Mouse (Mus musculus) left cerebral cortex, adult 2 months (tissue): ENCODE measurements around the gene Ccdc92b. TPM values are rescaled to one million over a fixed set of nuclear protein-coding genes. Genes with fewer than 3 reads are reported as not detected.

ENCODE experiments used
- DNase-seq, 2 experiments: peaks; one replicate each; pipeline ENCODE4 v3.0.0; 2021 to 2022; ENCODE audit warnings: low spot score in 2 of 2, mixed read lengths in 1 of 2; ENCODE audit errors: extremely low spot score in 1 of 2
- H3K27ac ChIP-seq: fragments of 200-600 bp; 2 replicates; pipeline ENCODE4 v1.8.1; 2022
- H3K4me3 ChIP-seq: fragments of 200-600 bp; 2 replicates; pipeline ENCODE4 v1.8.1; 2022
- CTCF ChIP-seq: fragments of 200-600 bp; IDR thresholded peaks from 2 replicates; pipeline ENCODE4 v1.8.1; 2022; ENCODE audit warnings: antibody characterized with exemption, mild to moderate bottlenecking, moderate library complexity
- intact Hi-C: fragments of 180-260 bp; cut with DNase I; formaldehyde crosslinking; loops from one replicate; pipeline ENCODE4 v1.15.1; 2025
- total RNA-seq, 2 experiments: library from RNA; stranded (reverse); gene quantifications; 2 replicates each; pipeline ENCODE4 v1.2.3; 2021

The Ccdc92b gene
- total RNA-seq, 2 experiments from 2014 or later = 29.8 to 31.7 TPM

GRCm38 (mm10) chr11:74619956-74620300 lies 523 bp downstream of the Ccdc92b start:
- no peak for DNase-seq
- TF ChIP-seq CTCF = no peak
- H3K27ac ChIP-seq = peak overlapping the region; percentile 93
- intact Hi-C loops = loop anchor here (5.0 kb wide), 1 partner anchor 63 kb away; no protein-coding TSS in a partner anchor
- H3K4me3 ChIP-seq = peak overlapping the region; percentile 72

GRCm38 (mm10) chr11:74621974-74622669 lies 2.7 kb downstream of the Ccdc92b start:
- Histone ChIP-seq H3K27ac (no peak overlapping the region), H3K4me3 (no peak overlapping the region)
- TF ChIP-seq CTCF = no peak
- intact Hi-C loops = no loop called here
- DNase-seq = no peak

- TF ChIP-seq CTCF = no peak
- H3K27ac ChIP-seq = no peak overlapping the region
- H3K4me3 ChIP-seq = no peak overlapping the region
- intact Hi-C loops = no loop called here
- DNase-seq = no peak
Observed at GRCm38 (mm10) chr11:74623693-74624092, 4.3 kb downstream of the Ccdc92b start.

GRCm38 (mm10) chr11:74625333-74625732 lies 5.9 kb downstream of the Ccdc92b start:
- Histone ChIP-seq H3K4me3 (no peak overlapping the region), H3K27ac (no peak overlapping the region)
- DNase-seq = no peak
- no peak for TF ChIP-seq CTCF
- intact Hi-C loops = no loop called here

GRCm38 (mm10) chr11:74627481-74627880 lies 8.1 kb downstream of the Ccdc92b start:
- Histone ChIP-seq H3K27ac (no peak overlapping the region), H3K4me3 (no peak overlapping the region)
- DNase-seq = no peak
- intact Hi-C loops = no loop called here
- no peak for TF ChIP-seq CTCF

- H3K27ac ChIP-seq = no peak overlapping the region
- DNase-seq = no peak
- no peak overlapping the region for H3K4me3 ChIP-seq
- intact Hi-C loops = loop anchor here (5.0 kb wide), 1 partner anchor 215 kb away; no protein-coding TSS in a partner anchor
- no peak for TF ChIP-seq CTCF
Observed at GRCm38 (mm10) chr11:74631880-74632789, 12.7 kb downstream of the Ccdc92b start.

GRCm38 (mm10) chr11:74634490-74635275 lies 15.3 kb downstream of the Ccdc92b start:
- Histone ChIP-seq H3K4me3 (no peak overlapping the region), H3K27ac (no peak overlapping the region)
- peak; percentile 88 for TF ChIP-seq CTCF
- intact Hi-C loops = loop anchor here (5.0 kb wide), 3 partner anchors 77 to 213 kb away; partner anchors contain the start of gene Mnt
- peak; percentile 48 to 68 for DNase-seq

GRCm38 (mm10) chr11:74637486-74637885 lies 18.1 kb downstream of the Ccdc92b start:
- intact Hi-C loops = loop anchor here (5.0 kb wide), 2 partner anchors 80 to 195 kb away; partner anchors contain the start of gene Mnt

GRCm38 (mm10) chr11:74637971-74638790 lies 18.8 kb downstream of the Ccdc92b start:
- TF ChIP-seq CTCF = peak; percentile 48
- intact Hi-C loops = loop anchor here (1.0 to 5.0 kb wide), 3 partner anchors 11 to 194 kb away; partner anchors contain the start of genes Cluh and Mnt
- H3K27ac ChIP-seq = peak overlapping the region; percentile 90
- H3K4me3 ChIP-seq = peak overlapping the region; percentile 60
- DNase-seq = peak; percentile 78 to 82

More at GRCm38 (mm10) chr11:74637486-74637885, 18.1 kb downstream of the Ccdc92b start:
- DNase-seq = no peak
- Histone ChIP-seq H3K27ac (peak overlapping the region; percentile 90), H3K4me3 (peak overlapping the region; percentile 60)
- no peak for TF ChIP-seq CTCF

- no peak for DNase-seq
- TF ChIP-seq CTCF = no peak
- peak overlapping the region; percentile 60 for H3K4me3 ChIP-seq
- H3K27ac ChIP-seq = peak overlapping the region; percentile 90
- intact Hi-C loops = loop anchor here (1.0 to 5.0 kb wide), 3 partner anchors 10 to 193 kb away; partner anchors contain the start of genes Cluh and Mnt
Observed at GRCm38 (mm10) chr11:74638791-74639411, 19.5 kb downstream of the Ccdc92b start.
